Mouse (Mus musculus) left cerebral cortex, postnatal 36 days (tissue): Measurements from ENCODE around the gene Olfr1133. TPM values are rescaled to one million over a fixed set of nuclear protein-coding genes. Genes with fewer than 3 reads are reported as not detected.
"Not testable (repeated sequence)": the region's sequence is repeated elsewhere in the genome, so short reads cannot be mapped to it uniquely, and the experiment has no call there.

ENCODE experiments used
- DNase-seq, 2 experiments: peaks; one replicate each; pipeline ENCODE4 v3.0.0; 2021 to 2022; ENCODE audit warnings: low spot score in 2 of 2, mixed read lengths in 1 of 2
- intact Hi-C: fragments of 180-260 bp; cut with DNase I; formaldehyde crosslinking; loops from one replicate; pipeline ENCODE4 v1.15.1; 2025
- total RNA-seq, 2 experiments: library from RNA; stranded (reverse); gene quantifications; 2 replicates each; pipeline ENCODE4 v1.2.3; 2021

Gene Olfr1133
- total RNA-seq: not detected

DNA sequence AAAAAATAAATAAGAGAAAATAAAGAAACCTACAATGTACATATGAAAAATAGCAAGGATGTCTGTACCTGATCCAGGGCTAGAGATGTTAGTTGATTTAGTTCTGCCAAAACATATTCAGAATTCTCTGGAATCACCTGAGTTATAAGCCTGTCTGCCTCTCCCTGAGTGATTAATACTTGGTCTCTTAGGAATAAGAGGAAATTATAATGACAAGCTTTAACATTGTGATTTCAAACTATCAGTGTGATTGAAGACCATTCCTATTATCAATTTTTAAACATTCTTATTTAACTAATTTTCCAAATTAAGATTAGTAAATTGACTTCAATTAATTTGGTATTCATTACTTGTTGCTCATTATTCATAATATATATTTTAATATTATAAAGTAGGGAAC, at the start of gene Olfr1133:
Olfr1133 (minus strand) TSS at position 101 of the 400 bp plus-strand sequence.
- no peak for DNase-seq
- intact Hi-C loops: no loop called here

DNA sequence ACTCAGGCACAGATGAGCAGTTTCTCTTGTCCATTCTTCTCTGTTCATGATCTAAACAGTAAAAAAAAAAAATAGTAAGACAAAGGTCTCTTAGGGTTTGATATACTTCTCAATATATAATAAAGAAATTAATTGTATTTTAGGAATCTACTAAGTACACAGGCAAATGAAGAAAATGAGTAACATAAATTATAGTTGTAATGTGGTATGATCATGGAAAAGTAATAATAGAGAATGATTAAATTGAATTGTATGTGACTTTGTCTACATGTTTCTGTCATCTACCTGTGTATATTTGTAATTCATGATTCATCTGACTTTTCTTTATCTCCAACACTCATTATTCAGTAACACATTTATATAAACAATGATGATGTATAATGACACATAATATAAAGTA, 46.7 kb upstream of the Olfr1133 start, which contains the start of gene Olfr1136:
Olfr1136 (minus strand) TSS at position 101 of the 400 bp plus-strand sequence.
- intact Hi-C loops: no loop called here
- no peak for DNase-seq

DNA sequence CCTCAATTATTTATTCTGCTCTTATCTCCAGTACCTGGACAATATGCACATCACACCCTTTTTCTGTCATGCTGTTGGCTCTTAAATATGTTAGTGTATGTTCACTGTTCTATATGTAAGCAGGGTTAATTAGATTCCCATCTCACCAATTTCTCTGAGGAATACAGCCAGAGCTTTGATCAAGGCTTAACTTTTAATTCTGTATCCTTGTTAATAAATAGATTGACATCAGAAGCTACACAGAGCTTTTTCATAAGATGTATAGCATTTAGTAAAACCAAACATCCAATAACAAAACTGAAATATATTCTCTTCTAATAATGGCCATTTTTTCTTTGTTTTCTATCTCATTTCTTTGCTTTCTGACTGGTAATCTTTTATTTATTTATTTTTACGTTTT, 26.4 kb upstream of the Olfr1133 start, which contains the start of gene Olfr1135:
Olfr1135 (minus strand) TSS at position 101 of the 400 bp plus-strand sequence.
- no peak for DNase-seq
- intact Hi-C loops: no loop called here

DNA sequence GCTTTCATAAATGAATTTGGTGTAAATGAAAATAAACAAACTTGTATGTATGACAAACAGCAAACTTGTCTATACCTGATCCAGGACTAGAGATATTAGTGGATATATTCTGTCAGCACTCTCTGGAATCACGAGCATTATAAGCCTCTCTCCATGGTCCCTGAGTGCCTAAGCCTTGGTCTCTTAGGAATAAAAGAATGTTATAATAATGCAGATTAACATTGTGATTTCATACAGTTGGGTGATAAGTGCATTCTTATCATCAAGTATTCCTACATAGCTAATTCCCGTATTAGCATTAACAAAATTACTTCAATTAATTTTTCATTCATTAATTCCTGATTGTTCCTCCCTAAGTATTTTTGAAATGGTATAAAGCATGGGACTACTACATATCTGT, 11.2 kb upstream of the Olfr1133 start, which contains the start of gene Olfr1134:
Olfr1134 (minus strand) TSS at position 101 of the 400 bp plus-strand sequence.
- intact Hi-C loops: no loop called here
- DNase-seq: no peak

DNA sequence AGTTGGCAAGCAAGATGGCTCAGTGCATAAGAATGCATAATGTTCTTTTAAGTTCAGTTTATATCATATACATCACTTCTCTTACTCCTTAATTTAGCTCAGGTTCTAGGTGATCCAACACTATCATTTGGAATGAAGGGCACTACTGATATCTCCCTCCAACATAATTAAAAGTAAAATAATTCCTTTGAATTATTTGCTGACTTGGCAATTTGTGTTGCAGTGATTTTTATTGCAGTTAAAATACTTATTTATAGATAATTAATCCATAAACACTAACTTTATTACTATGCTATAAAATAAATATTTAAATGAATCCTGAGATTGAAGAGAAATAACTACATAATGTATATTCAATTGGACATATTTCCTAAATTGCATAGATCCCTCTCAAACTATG, 4.7 kb downstream of the Olfr1133 start:
- no peak for DNase-seq
- intact Hi-C loops: no loop called here

DNA sequence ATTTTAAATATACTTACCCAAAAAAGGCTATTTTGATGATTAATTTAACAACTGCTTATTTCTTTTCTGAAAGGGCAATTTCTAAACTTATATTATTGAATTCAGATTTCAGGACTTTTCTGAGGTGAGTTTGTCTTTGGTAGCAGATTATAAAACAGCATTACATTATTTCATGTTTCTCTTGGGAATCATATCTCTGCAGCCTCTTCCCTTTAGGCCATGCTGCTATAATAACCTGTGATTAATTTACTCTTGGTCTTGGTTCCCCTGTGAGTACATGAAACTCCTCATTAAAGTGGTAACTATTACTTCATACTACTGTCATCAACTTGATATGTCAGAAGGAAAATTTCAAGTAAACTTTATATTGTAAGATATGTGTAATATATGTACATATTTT, 9.7 kb downstream of the Olfr1133 start, which contains the start of gene Olfr1132:
Olfr1132 (minus strand) TSS at position 101 of the 400 bp plus-strand sequence.
- no peak for DNase-seq
- intact Hi-C loops: no loop called here

DNA sequence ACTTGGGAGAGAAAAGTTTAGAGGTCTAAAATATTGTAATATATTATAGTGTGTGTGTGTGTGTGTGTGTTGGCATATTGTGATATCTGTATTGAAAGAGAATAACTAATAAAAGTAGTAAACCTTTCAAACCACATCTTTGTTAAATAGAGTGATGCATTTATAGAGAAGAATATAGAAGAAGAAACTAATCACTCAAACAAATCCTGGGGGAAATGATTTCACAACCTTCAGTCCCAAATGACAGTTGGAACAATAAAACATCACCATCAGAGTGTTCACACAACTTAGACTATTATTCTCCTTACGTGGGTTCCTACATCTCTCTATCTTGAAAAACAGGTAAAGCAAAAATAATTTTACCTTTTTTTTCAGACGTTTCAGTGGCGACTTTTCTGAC, 20.4 kb downstream of the Olfr1133 start, which contains the start of gene Olfr1131:
Olfr1131 (plus strand) TSS at position 301 of the 400 bp plus-strand sequence.
- no peak for DNase-seq
- intact Hi-C loops: no loop called here

DNA sequence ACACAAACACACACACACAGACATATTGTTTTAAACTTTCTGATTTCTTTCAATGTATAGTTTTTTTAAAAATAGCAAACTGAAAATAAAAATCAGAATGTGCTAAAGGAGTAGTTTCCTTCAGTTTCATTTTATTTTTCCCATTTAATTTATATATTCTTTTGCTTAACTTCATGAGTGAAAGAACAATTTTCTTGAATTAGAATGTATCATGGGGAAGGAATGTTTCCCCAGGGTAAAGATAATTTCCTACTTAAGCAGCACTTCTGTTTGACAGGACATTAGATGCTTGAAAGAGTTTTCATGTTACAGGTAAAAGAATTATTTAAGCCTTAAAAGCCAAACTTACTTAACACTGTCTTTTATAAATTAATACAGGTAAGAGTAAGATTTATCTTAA, 41.3 kb downstream of the Olfr1133 start, which contains the start of gene Olfr1130:
Olfr1130 (plus strand) TSS at position 301 of the 400 bp plus-strand sequence.
- intact Hi-C loops, DNase-seq: not testable (repeated sequence)

Other genes with a start within 250 kb of the Olfr1133 start
- not detected for gene Olfr1123, start 230.7 kb downstream of the Olfr1133 start, total RNA-seq
- gene Olfr1124, start 217.1 kb downstream of the Olfr1133 start, total RNA-seq: not detected
- gene Olfr1126, start 193.4 kb downstream of the Olfr1133 start, total RNA-seq: not detected
- not detected for gene Pramel7, start 150.3 kb downstream of the Olfr1133 start, total RNA-seq
- gene Pramel6, start 140.8 kb downstream of the Olfr1133 start, total RNA-seq: not detected
- gene Olfr153, start 115.6 kb downstream of the Olfr1133 start, total RNA-seq: not detected
- gene Olfr1128, start 101.8 kb downstream of the Olfr1133 start, total RNA-seq: not detected
- not detected for gene Olfr1129, start 73.5 kb downstream of the Olfr1133 start, total RNA-seq
- not detected for gene Olfr1130, start 41.2 kb downstream of the Olfr1133 start, total RNA-seq
- gene Olfr1131, start 20.3 kb downstream of the Olfr1133 start, total RNA-seq: not detected
- not detected for gene Olfr1132, start 9.8 kb downstream of the Olfr1133 start, total RNA-seq
- gene Olfr1134, start 11.1 kb upstream of the Olfr1133 start, total RNA-seq: not detected
- not detected for gene Olfr1135, start 26.3 kb upstream of the Olfr1133 start, total RNA-seq
- not detected for gene Olfr1136, start 46.6 kb upstream of the Olfr1133 start, total RNA-seq
- gene Olfr1137, start 65.8 kb upstream of the Olfr1133 start, total RNA-seq: not detected
- not detected for gene Olfr1138, start 92.6 kb upstream of the Olfr1133 start, total RNA-seq
- gene Olfr1140, start 96.4 kb upstream of the Olfr1133 start, total RNA-seq: not detected
- not detected for gene Olfr1141, start 106.6 kb upstream of the Olfr1133 start, total RNA-seq
- gene Olfr152, start 132.1 kb upstream of the Olfr1133 start, total RNA-seq: not detected
- gene Olfr1143, start 153.2 kb upstream of the Olfr1133 start, total RNA-seq: not detected
- gene Olfr1145, start 162.4 kb upstream of the Olfr1133 start, total RNA-seq: not detected
- not detected for gene Olfr1148, start 183.2 kb upstream of the Olfr1133 start, total RNA-seq
- gene Olfr1150-ps1, start 196.6 kb upstream of the Olfr1133 start, total RNA-seq: not detected
- gene Olfr1151, start 208.5 kb upstream of the Olfr1133 start, total RNA-seq: not detected
- not detected for gene Olfr1152, start 219.1 kb upstream of the Olfr1133 start, total RNA-seq
- not detected for gene Olfr1153, start 247.6 kb upstream of the Olfr1133 start, total RNA-seq